In genomic region chr14:104458728-104459512, GRCm38 (mm10) we compare ENCODE assay signal across 20 mouse cellular contexts. TPM values are rescaled to one million over a fixed set of nuclear protein-coding genes. Genes with fewer than 3 reads are reported as not detected.
DNase-seq lines count a peak whose midpoint lies in the region; ATAC-seq lines count a peak whose summit lies in the region.
"Had no signal": no experiment of that assay in that cellular context is flagged by ENCODE, and none has a peak within 500 bp of the region (broad histone marks: within the 10 kb centered on the region; RNA-seq: fewer than 3 reads in every experiment).

No protein-coding gene starts in this region.

- H3K4me3 ChIP-seq in hindbrain, embryonic 11.5 days (ENCODE audit: low read depth, low read length) = no peak overlapping the region
- H3K4me3 ChIP-seq in midbrain, embryonic 10.5 days = peak overlapping the region; percentile 54; the same call in 1 of the 2 replicates
- peak overlapping the region; percentile 31 for H3K4me3 ChIP-seq in neural tube, embryonic 13.5 days
- H3K4me3 ChIP-seq: embryonic facial prominence, embryonic 12.5 days; heart, embryonic 15.5 days; lung, embryonic 15.5 days; myocyte had no signal

- 1% methylated on average over 19 of the region's 19 CpGs for WGBS in hindbrain, embryonic 11.5 days
- WGBS in midbrain, embryonic 10.5 days = under 1% methylated on average over 19 of the region's 19 CpGs
- WGBS in neural tube, embryonic 13.5 days = under 1% methylated on average over 19 of the region's 19 CpGs

- no peak for ATAC-seq in hindbrain, embryonic 11.5 days (ENCODE audit: low FRiP score)
- ATAC-seq in neural tube, embryonic 13.5 days (ENCODE audit: low read depth) = no peak

- H3K4me1 ChIP-seq in hindbrain, embryonic 11.5 days (replicated peaks; ENCODE audit: control insufficient read depth, insufficient read depth, low read length) = no peaks in the 10 kb centered on the region
- peaks cover 27% of the 10 kb centered on the region for H3K4me1 ChIP-seq in midbrain, embryonic 10.5 days
- H3K4me1 ChIP-seq in neural tube, embryonic 13.5 days (replicated peaks) = peaks cover 25% of the 10 kb centered on the region

- peak overlapping the region; percentile 63 for H3K4me2 ChIP-seq in hindbrain, embryonic 11.5 days (replicated peaks; ENCODE audit: low read depth, low read length)
- H3K4me2 ChIP-seq in neural tube, embryonic 13.5 days = peak overlapping the region; percentile 55
- H3K4me2 ChIP-seq: embryonic facial prominence, embryonic 12.5 days; heart, embryonic 15.5 days; lung, embryonic 15.5 days had no signal

- no peaks in the 10 kb centered on the region for H3K9me3 ChIP-seq in hindbrain, embryonic 11.5 days (ENCODE audit: control insufficient read depth, low read length)
- no peaks in the 10 kb centered on the region for H3K9me3 ChIP-seq in midbrain, embryonic 10.5 days (replicated peaks)
- no peaks in the 10 kb centered on the region for H3K9me3 ChIP-seq in neural tube, embryonic 13.5 days
- H3K9me3 ChIP-seq: embryonic facial prominence, embryonic 12.5 days; forebrain, embryonic 10.5 days; heart, embryonic 15.5 days; lung, embryonic 15.5 days had no signal

- H3K27me3 ChIP-seq in hindbrain, embryonic 11.5 days (ENCODE audit: control insufficient read depth, insufficient read depth, low read length) = peaks cover 40% of the 10 kb centered on the region
- peaks cover 98% of the 10 kb centered on the region for H3K27me3 ChIP-seq in midbrain, embryonic 10.5 days (ENCODE audit: low read depth, poor library complexity, severe bottlenecking)
- peaks cover 75% of the 10 kb centered on the region for H3K27me3 ChIP-seq in neural tube, embryonic 13.5 days
- H3K27me3 ChIP-seq: CH12.LX had no signal

- H3K36me3 ChIP-seq in hindbrain, embryonic 11.5 days (ENCODE audit: control insufficient read depth, insufficient read depth, low read length) = no peaks in the 10 kb centered on the region
- no peaks in the 10 kb centered on the region for H3K36me3 ChIP-seq in midbrain, embryonic 10.5 days
- no peaks in the 10 kb centered on the region for H3K36me3 ChIP-seq in neural tube, embryonic 13.5 days
- H3K36me3 ChIP-seq: embryonic facial prominence, embryonic 12.5 days; forebrain, embryonic 10.5 days; heart, embryonic 15.5 days; lung, embryonic 15.5 days had no signal

- DNase-seq in embryo, embryonic 10.5 days (ENCODE audit: low spot score) = peak; percentile 54
- DNase-seq in embryo, embryonic 10 days (ENCODE audit: low spot score) = no peak
- DNase-seq in hindbrain, embryonic 11.5 days (ENCODE audit: low spot score) = peak; percentile 57
- DNase-seq in midbrain, embryonic 10.5 days (ENCODE audit: low spot score) = peak; percentile 23
- no peak for DNase-seq in spleen, postnatal 4 days (ENCODE audit: low spot score in 2 of 2)
- DNase-seq in left cerebral cortex, adult 8-10 months (ENCODE audit: low spot score in 2 of 2) = no peak
- no peak for DNase-seq in urinary bladder, adult 2 months (ENCODE audit: low spot score)
- DNase-seq: adrenal gland, postnatal 36 days; kidney, postnatal 10 days; liver; spleen, adult 18-20 months; thymus, postnatal 14 days had no signal

- H3K9ac ChIP-seq in hindbrain, embryonic 11.5 days (ENCODE audit: low read depth, low read length) = no peak overlapping the region
- H3K9ac ChIP-seq in neural tube, embryonic 13.5 days = peak overlapping the region; percentile 54; the same call in 1 of the 2 replicates
- H3K9ac ChIP-seq: embryonic facial prominence, embryonic 12.5 days; heart, embryonic 15.5 days; lung, embryonic 15.5 days had no signal

- peak overlapping the region; percentile 7; the same call in 1 of the 2 replicates for H3K27ac ChIP-seq in hindbrain, embryonic 11.5 days (ENCODE audit: low read depth, low read length)
- H3K27ac ChIP-seq in midbrain, embryonic 10.5 days (replicated peaks) = no peak overlapping the region
- H3K27ac ChIP-seq in neural tube, embryonic 13.5 days (replicated peaks) = peak overlapping the region; percentile 78
- H3K27ac ChIP-seq: embryonic facial prominence, embryonic 12.5 days; forebrain, embryonic 10.5 days; heart, embryonic 15.5 days; lung, embryonic 15.5 days; stomach, postnatal 0 days had no signal

RNA-seq across cellular contexts. Expression of gene Pou4f1, which starts 8.9 kb away (rescaled TPM):
- 56.5 and 71.1 TPM in 2 replicates for polyA plus RNA-seq in hindbrain, embryonic 11.5 days (2014; fragmentation: Nextera tagmentation; extraction: Ambion mirVana)
- polyA plus RNA-seq in midbrain, embryonic 10.5 days (2016; fragmentation: Nextera tagmentation; extraction: Ambion mirVana) = 24.5 and 24.9 TPM in 2 replicates
- 154 and 159 TPM in 2 replicates for polyA plus RNA-seq in neural tube, embryonic 13.5 days (2015; fragmentation: Nextera tagmentation; extraction: Ambion mirVana)
- under 1 TPM; 0.07 to 0.36 (median 0.13) TPM for total RNA-seq in left cerebral cortex, adult 8-10 months (2022)
- 0.01 and 0.08 TPM in 2 replicates for polyA plus RNA-seq in urinary bladder, adult 2 months (2012; rRNA removed)

Comparison
In these comparisons a context has a peak if more than half of its experiments do, and no peak if none do; other contexts are left out.
1. DNase-seq: peak in embryo, embryonic 10.5 days (single experiment), hindbrain, embryonic 11.5 days (single experiment) and midbrain, embryonic 10.5 days (single experiment); none in embryo, embryonic 10 days (single experiment), spleen, postnatal 4 days (0 of 2), left cerebral cortex, adult 8-10 months (0 of 2) and urinary bladder, adult 2 months (single experiment).
2. RNA of gene Pou4f1, which starts 8.9 kb away (polyA plus RNA-seq): 154 to 159 TPM in neural tube, embryonic 13.5 days, 56.5 to 71.1 TPM in hindbrain, embryonic 11.5 days and 24.5 to 24.9 TPM in midbrain, embryonic 10.5 days; 0.01 to 0.08 TPM in urinary bladder, adult 2 months; every median in the first group is over 10 times any median in the second.